Mouse (Mus musculus) cortical plate, adult 2 months (tissue): Measurements from ENCODE around the gene Dbil5.

Experiments used
- CTCF ChIP-seq: fragments of 200-500 bp; IDR thresholded peaks from 2 replicates; pipeline ENCODE4 v1.5.1; 2011; ENCODE audit warnings: mild to moderate bottlenecking, control low read depth, low read length; ENCODE audit not compliant: insufficient read depth; ENCODE audit errors: extremely low read depth
- POLR2A ChIP-seq: fragments of 200-500 bp; IDR thresholded peaks from 2 replicates; pipeline ENCODE4 v1.6.1; 2011; ENCODE audit warnings: mild to moderate bottlenecking, low read length, control low read depth; ENCODE audit not compliant: insufficient read depth; ENCODE audit errors: extremely low read depth

- TF ChIP-seq POLR2A (no peak), CTCF (no peak)
Observed at GRCm38 (mm10) chr11:76247239-76247638, 29.8 kb downstream of the Dbil5 start.
